Mouse (Mus musculus) liver, postnatal 0 days (tissue): ENCODE measurements around the gene Add3.

Source experiments
- CTCF ChIP-seq: sonication (generic); IDR thresholded peaks from 2 replicates; pipeline ENCODE4 v1.5.1; 2016; ENCODE audit warnings: antibody characterized with exemption, low read depth
- EP300 ChIP-seq: IDR thresholded peaks from 2 replicates; pipeline ENCODE4 v1.6.1; 2016; ENCODE audit warnings: antibody characterized with exemption, low read depth, mild to moderate bottlenecking

DNA sequence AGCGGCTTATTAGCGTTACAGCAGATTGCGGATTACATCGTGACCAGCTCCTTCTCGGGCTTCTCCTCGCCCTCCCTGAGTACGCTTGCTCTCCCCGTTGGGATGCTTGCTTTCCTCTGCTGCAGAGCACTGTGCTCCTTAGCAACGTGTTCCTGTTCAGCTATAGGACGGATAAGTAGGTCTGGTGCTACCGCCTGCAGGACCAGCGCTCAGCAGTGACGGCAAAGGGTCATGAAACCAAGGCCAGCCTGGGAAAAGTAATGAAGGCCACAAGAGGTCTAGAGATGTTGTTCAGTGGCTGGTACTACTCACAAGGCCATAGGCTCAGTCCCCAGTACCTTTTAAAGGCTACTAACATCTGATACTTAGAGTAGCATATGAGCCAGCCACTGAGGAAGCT, 86.4 kb downstream of the Add3 start:
- TF ChIP-seq CTCF (no peak), EP300 (no peak)
